Mouse (Mus musculus) regulatory T cell (primary cell): ENCODE results near the gene Gm45837.

ENCODE experiments used
- in situ Hi-C: fragments of 300-600 bp; cut with MboI, MseI; formaldehyde crosslinking; loops from one replicate; pipeline ENCODE4 v1.15.1; 2025; ENCODE audit warnings: high pct_unique_total_duplicates

The Gm45837 gene

GRCm38 (mm10) chr7:101410267-101410936 lies at the start of gene Gm45837:
Gene Gm45837, plus strand, starts transcription at chr7:101410886.
- in situ Hi-C loops = no loop called here

- in situ Hi-C loops = no loop called here
These were observed 49.7 kb upstream of the Gm45837 start for GRCm38 (mm10) chr7:101361021-101361420.

GRCm38 (mm10) chr7:101361767-101362166 lies 48.9 kb upstream of the Gm45837 start:
- in situ Hi-C loops = no loop called here

GRCm38 (mm10) chr7:101362791-101363191 lies 47.9 kb upstream of the Gm45837 start:
- in situ Hi-C loops = no loop called here

- in situ Hi-C loops = no loop called here
These were observed 46.8 kb upstream of the Gm45837 start for GRCm38 (mm10) chr7:101363914-101364313.

- in situ Hi-C loops = no loop called here
These were observed 42.5 kb upstream of the Gm45837 start for GRCm38 (mm10) chr7:101367901-101368852.

GRCm38 (mm10) chr7:101369666-101370065 lies 41.0 kb upstream of the Gm45837 start:
- in situ Hi-C loops = loop anchor here (5.0 kb wide), 1 partner anchor 302 kb away; no protein-coding TSS in a partner anchor

- in situ Hi-C loops = loop anchor here (5.0 kb wide), 1 partner anchor 306 kb away; no protein-coding TSS in a partner anchor
These were observed 37.6 kb upstream of the Gm45837 start for GRCm38 (mm10) chr7:101373082-101373481.

GRCm38 (mm10) chr7:101374155-101374554 lies 36.5 kb upstream of the Gm45837 start:
- in situ Hi-C loops = loop anchor here (5.0 kb wide), 1 partner anchor 307 kb away; no protein-coding TSS in a partner anchor

- in situ Hi-C loops = loop anchor here (5.0 kb wide), 1 partner anchor 60 kb away; the partner anchor contains the start of gene Stard10
These were observed 33.9 kb upstream of the Gm45837 start for GRCm38 (mm10) chr7:101376701-101377340.

GRCm38 (mm10) chr7:101377741-101378262 lies 32.9 kb upstream of the Gm45837 start:
- in situ Hi-C loops = loop anchor here (5.0 kb wide), 1 partner anchor 61 kb away; the partner anchor contains the start of gene Stard10

- in situ Hi-C loops = loop anchor here (5.0 kb wide), 1 partner anchor 61 kb away; the partner anchor contains the start of gene Stard10
These were observed 32.4 kb upstream of the Gm45837 start for GRCm38 (mm10) chr7:101378285-101378684.

GRCm38 (mm10) chr7:101378796-101379465 lies 31.8 kb upstream of the Gm45837 start:
- in situ Hi-C loops = loop anchor here (5.0 kb wide), 1 partner anchor 62 kb away; the partner anchor contains the start of gene Stard10

GRCm38 (mm10) chr7:101379732-101380131 lies 31.0 kb upstream of the Gm45837 start:
- in situ Hi-C loops = loop anchor here (5.0 kb wide), 1 partner anchor 62 kb away; the partner anchor contains the start of gene Stard10

- in situ Hi-C loops = no loop called here
These were observed 29.2 kb upstream of the Gm45837 start for GRCm38 (mm10) chr7:101381512-101381911.

- in situ Hi-C loops = no loop called here
These were observed 28.3 kb upstream of the Gm45837 start for GRCm38 (mm10) chr7:101382378-101382777.

GRCm38 (mm10) chr7:101383756-101384155 lies 26.9 kb upstream of the Gm45837 start:
- in situ Hi-C loops = no loop called here

GRCm38 (mm10) chr7:101384931-101385330 lies 25.8 kb upstream of the Gm45837 start:
- in situ Hi-C loops = no loop called here

- in situ Hi-C loops = no loop called here
These were observed 25.4 kb upstream of the Gm45837 start for GRCm38 (mm10) chr7:101385331-101385733.

GRCm38 (mm10) chr7:101385866-101386452 lies 24.7 kb upstream of the Gm45837 start:
- in situ Hi-C loops = no loop called here
